Mouse (Mus musculus) layer of hippocampus, adult 11-12 months (tissue): ENCODE data around the gene Gab2.
"Not testable (repeated sequence)": the region's sequence is repeated elsewhere in the genome, so short reads cannot be mapped to it uniquely, and the experiment has no call there.

Source experiments
- DNase-seq: peaks from one replicate; pipeline ENCODE4 v3.0.0; 2022; ENCODE audit warnings: low spot score

Gene Gab2

GRCm38 (mm10) chr7:97136453-97136852 is 55.1 kb downstream of the Gab2 start:
- DNase-seq, result no peak

- no peak for DNase-seq
Measured at GRCm38 (mm10) chr7:97151082-97151813, 69.9 kb downstream of the Gab2 start.

GRCm38 (mm10) chr7:97154756-97155487 is 73.5 kb downstream of the Gab2 start:
- peak; percentile 55 for DNase-seq

- DNase-seq, result no peak
Measured at GRCm38 (mm10) chr7:97164261-97164660, 82.9 kb downstream of the Gab2 start.

GRCm38 (mm10) chr7:97171089-97171488 is 89.7 kb downstream of the Gab2 start:
- DNase-seq, result no peak

GRCm38 (mm10) chr7:97171719-97172118 is 90.3 kb downstream of the Gab2 start:
- no peak for DNase-seq

- no peak for DNase-seq
Measured at GRCm38 (mm10) chr7:97172126-97172525, 90.7 kb downstream of the Gab2 start.

- DNase-seq, result no peak
Measured at GRCm38 (mm10) chr7:97181931-97182330, 100.5 kb downstream of the Gab2 start.

GRCm38 (mm10) chr7:97183426-97183825 is 102.0 kb downstream of the Gab2 start:
- DNase-seq, result no peak

GRCm38 (mm10) chr7:97184005-97184404 is 102.6 kb downstream of the Gab2 start:
- DNase-seq, result no peak

GRCm38 (mm10) chr7:97187387-97188081 is 106.1 kb downstream of the Gab2 start:
- DNase-seq, result no peak

- DNase-seq, result no peak
Measured at GRCm38 (mm10) chr7:97189116-97189515, 107.7 kb downstream of the Gab2 start.

- no peak for DNase-seq
Measured at GRCm38 (mm10) chr7:97203907-97204306, 122.5 kb downstream of the Gab2 start.

- no peak for DNase-seq
Measured at GRCm38 (mm10) chr7:97208811-97209549, 127.6 kb downstream of the Gab2 start.

- DNase-seq, result no peak
Measured at GRCm38 (mm10) chr7:97210064-97210685, 128.8 kb downstream of the Gab2 start.

GRCm38 (mm10) chr7:97211117-97211516 is 129.7 kb downstream of the Gab2 start:
- DNase-seq, result peak; percentile 19

GRCm38 (mm10) chr7:97223836-97224235 is 142.4 kb downstream of the Gab2 start:
- no peak for DNase-seq

GRCm38 (mm10) chr7:97245261-97245949 is 164.0 kb downstream of the Gab2 start:
- DNase-seq, result peak; percentile 46

GRCm38 (mm10) chr7:97245950-97246578 is 164.7 kb downstream of the Gab2 start:
- not testable (repeated sequence) for DNase-seq

GRCm38 (mm10) chr7:97247661-97248060 is 166.3 kb downstream of the Gab2 start:
- no peak for DNase-seq

- DNase-seq, result no peak
Measured at GRCm38 (mm10) chr7:97248136-97248535, 166.8 kb downstream of the Gab2 start.
